Mouse (Mus musculus) MEL (cell line): ENCODE measurements around the gene Aspdh. TPM values are rescaled to one million over a fixed set of nuclear protein-coding genes. Genes with fewer than 3 reads are reported as not detected.

Experiments used
- DNase-seq: peaks from one replicate; pipeline ENCODE4 v3.0.0; 2011; ENCODE audit warnings: low read depth, low spot score
- H3K27ac ChIP-seq: 2 replicates; pipeline ENCODE4 v1.5.1; 2012; ENCODE audit warnings: low read depth, mild to moderate bottlenecking, control low read depth, low read length, moderate library complexity; ENCODE audit not compliant: control insufficient read depth
- H3K27me3 ChIP-seq, 2 experiments: fragments of 150-350 bp in 1 of 2; sonication (generic) in 1 of 2; 2 replicates each; pipeline ENCODE4 v1.6.1; 2012; ENCODE audit warnings: low read length in 2 of 2, mild to moderate bottlenecking in 2 of 2, improper control_type of control experiment in 1 of 2, moderate library complexity in 1 of 2; ENCODE audit not compliant: insufficient read depth in 2 of 2, control insufficient read depth in 1 of 2
- H3K36me3 ChIP-seq, 2 experiments: 2 replicates each; pipeline ENCODE4 v1.6.1; 2012 to 2014; ENCODE audit warnings: low read length in 2 of 2, improper control_type of control experiment in 1 of 2, inconsistent platforms in 1 of 2, mild to moderate bottlenecking in 1 of 2; ENCODE audit not compliant: insufficient read depth in 2 of 2, control insufficient read depth in 1 of 2
- H3K4me1 ChIP-seq, 2 experiments: fragments of 150-350 bp in 1 of 2; sonication (generic) in 1 of 2; 2 replicates each; pipeline ENCODE4 v1.6.1; 2012; ENCODE audit warnings: low read length in 2 of 2, improper control_type of control experiment in 1 of 2, mild to moderate bottlenecking in 1 of 2; ENCODE audit not compliant: insufficient read depth in 2 of 2, control insufficient read depth in 1 of 2
- H3K4me3 ChIP-seq, 2 experiments: fragments of 150-350 bp in 1 of 2; sonication (generic) in 1 of 2; 2 replicates each; pipeline ENCODE4 v1.5.1; 2012; ENCODE audit warnings: low read depth in 2 of 2, low read length in 2 of 2, mild to moderate bottlenecking in 2 of 2, moderate library complexity in 2 of 2, control low read depth in 1 of 2, improper control_type of control experiment in 1 of 2; ENCODE audit not compliant: control insufficient read depth in 1 of 2, insufficient read depth in 1 of 2
- H3K79me2 ChIP-seq: 2 replicates; pipeline ENCODE4 v1.6.1; 2012; ENCODE audit warnings: mild to moderate bottlenecking, low read length, moderate library complexity; ENCODE audit not compliant: control insufficient read depth, poor library complexity, insufficient read depth
- H3K9ac ChIP-seq: 2 replicates; pipeline ENCODE4 v1.6.1; 2012; ENCODE audit warnings: low read depth, mild to moderate bottlenecking, control low read depth, low read length, moderate library complexity; ENCODE audit not compliant: control insufficient read depth, poor library complexity, severe bottlenecking
- H3K9me3 ChIP-seq: fragments of 150-350 bp; sonication (generic); replicated peaks from 2 replicates; pipeline ENCODE4 v1.6.1; 2012; ENCODE audit warnings: mild to moderate bottlenecking, low read length, improper control_type of control experiment, moderate library complexity; ENCODE audit not compliant: insufficient read depth
- CHD1 ChIP-seq: IDR thresholded peaks from 2 replicates; pipeline ENCODE4 v1.6.1; 2012; ENCODE audit warnings: low read depth, mild to moderate bottlenecking, inconsistent platforms, low read length, improper control_type of control experiment
- CHD2 ChIP-seq: IDR thresholded peaks from 2 replicates; pipeline ENCODE4 v1.6.1; 2011; ENCODE audit warnings: low read length, improper control_type of control experiment
- E2F4 ChIP-seq: IDR thresholded peaks from 2 replicates; pipeline ENCODE4 v1.6.1; 2011; ENCODE audit warnings: low read depth, low read length, improper control_type of control experiment, borderline replicate concordance
- ETS1 ChIP-seq: IDR thresholded peaks from 2 replicates; pipeline ENCODE4 v1.6.1; 2012; ENCODE audit warnings: low read depth, mild to moderate bottlenecking, inconsistent platforms, low read length, improper control_type of control experiment, moderate library complexity
- GABPA ChIP-seq: IDR thresholded peaks from 2 replicates; pipeline ENCODE4 v1.6.1; 2012; ENCODE audit warnings: low read depth, mild to moderate bottlenecking, inconsistent platforms, low read length, improper control_type of control experiment, moderate library complexity
- JUND ChIP-seq: IDR thresholded peaks from 2 replicates; pipeline ENCODE4 v1.6.1; 2011; ENCODE audit warnings: low read depth, mild to moderate bottlenecking, improper control_type of control experiment, low read length
- MAX ChIP-seq: IDR thresholded peaks from 2 replicates; pipeline ENCODE4 v1.6.1; 2011; ENCODE audit warnings: low read length, improper control_type of control experiment
- MAZ ChIP-seq: IDR thresholded peaks from 2 replicates; pipeline ENCODE4 v1.6.1; 2012; ENCODE audit warnings: low read depth, mild to moderate bottlenecking, inconsistent platforms, low read length, improper control_type of control experiment
- MEF2A ChIP-seq: IDR thresholded peaks from 2 replicates; pipeline ENCODE4 v1.6.1; 2014; ENCODE audit warnings: low read depth, mild to moderate bottlenecking, inconsistent platforms, low read length, improper control_type of control experiment; ENCODE audit not compliant: poor library complexity, insufficient replicate concordance, severe bottlenecking; ENCODE audit errors: extremely low read depth
- MYB ChIP-seq: IDR thresholded peaks from 2 replicates; pipeline ENCODE4 v1.6.1; 2011; ENCODE audit warnings: mild to moderate bottlenecking, low read depth, low read length, improper control_type of control experiment
- POLR2AphosphoS5 ChIP-seq: IDR thresholded peaks from 2 replicates; pipeline ENCODE4 v1.6.1; 2012; ENCODE audit warnings: low read depth, borderline replicate concordance, mild to moderate bottlenecking, inconsistent platforms, low read length, moderate library complexity, mixed read lengths
- RAD21 ChIP-seq: IDR thresholded peaks from 2 replicates; pipeline ENCODE4 v1.6.1; 2011; ENCODE audit warnings: mild to moderate bottlenecking, low read depth, low read length, improper control_type of control experiment
- RCOR1 ChIP-seq: IDR thresholded peaks from 2 replicates; pipeline ENCODE4 v1.6.1; 2012; ENCODE audit warnings: low read depth, mild to moderate bottlenecking, inconsistent platforms, low read length, improper control_type of control experiment
- SIN3A ChIP-seq: IDR thresholded peaks from 2 replicates; pipeline ENCODE4 v1.6.1; 2012; ENCODE audit warnings: low read length, improper control_type of control experiment, inconsistent platforms
- SMC3 ChIP-seq: IDR thresholded peaks from 2 replicates; pipeline ENCODE4 v1.6.1; 2011; ENCODE audit warnings: low read depth, low read length, improper control_type of control experiment
- TBP ChIP-seq: IDR thresholded peaks from 2 replicates; pipeline ENCODE4 v1.8.0; 2011; ENCODE audit warnings: low read depth, low read length, improper control_type of control experiment
- TCF12 ChIP-seq: IDR thresholded peaks from 2 replicates; pipeline ENCODE4 v1.6.1; 2014; ENCODE audit warnings: low read depth, mild to moderate bottlenecking, inconsistent platforms, low read length, improper control_type of control experiment, moderate library complexity
- USF2 ChIP-seq, 2 experiments: IDR thresholded peaks; 2 replicates each; pipeline ENCODE4 v1.6.1; 2011 to 2012; ENCODE audit warnings: improper control_type of control experiment in 2 of 2, low read length in 2 of 2, borderline replicate concordance in 1 of 2, inconsistent platforms in 1 of 2, low read depth in 1 of 2, mild to moderate bottlenecking in 1 of 2; ENCODE audit not compliant: insufficient read depth in 1 of 2
- ZC3H11A ChIP-seq: IDR thresholded peaks from 2 replicates; pipeline ENCODE4 v1.6.1; 2012; ENCODE audit warnings: low read depth, mild to moderate bottlenecking, inconsistent platforms, low read length, improper control_type of control experiment
- ZKSCAN1 ChIP-seq: IDR thresholded peaks from 2 replicates; pipeline ENCODE4 v1.6.1; 2012; ENCODE audit warnings: low read depth, mild to moderate bottlenecking, inconsistent platforms, low read length, improper control_type of control experiment, moderate library complexity
- ZMIZ1 ChIP-seq: IDR thresholded peaks from 2 replicates; pipeline ENCODE4 v1.6.1; 2012; ENCODE audit warnings: low read depth, mild to moderate bottlenecking, inconsistent platforms, low read length, improper control_type of control experiment, moderate library complexity
- polyA plus RNA-seq, 2 experiments: library from polyadenylated mRNA; stranded (reverse) in 1 of 2; unstranded in 1 of 2; fragments of >175 nt in 1 of 2; fragments of >200 nt in 1 of 2; gene quantifications; 2 replicates each; pipeline versions ENCODE4 v1.2.1 to v1.2.4; 2012; ENCODE audit warnings: low replicate concordance in 2 of 2, low read depth in 1 of 2; ENCODE audit not compliant: insufficient read length in 2 of 2, insufficient read depth in 1 of 2, missing spikeins in 1 of 2
- total RNA-seq: library from RNA; depleted of rRNA; stranded (reverse); fragments of 300-350 nt; gene quantifications from 2 replicates; pipeline ENCODE4 v1.2.3, GENCODE M21; 2012

The Aspdh gene
- total and polyA plus RNA-seq, 3 experiments, result 0.89 TPM; not detected in 2

GRCm38 (mm10) chr7:44487936-44488335 is 22.7 kb downstream of the Aspdh start:
- no peaks in the 10 kb centered on the region for H3K9me3 ChIP-seq
- H3K4me1 ChIP-seq, result peaks cover 0 to 5% of the 10 kb centered on the region in 2 experiments; a peak in 2 of 4 replicates
- H3K27me3 ChIP-seq, result no peaks in the 10 kb centered on the region
- no peaks in the 10 kb centered on the region; a peak in 2 of 4 replicates for H3K36me3 ChIP-seq
- H3K79me2 ChIP-seq, result no peaks in the 10 kb centered on the region
- H3K9ac ChIP-seq, result no peak overlapping the region
- TF ChIP-seq ETS1 (no peak), MYB (no peak), RAD21 (no peak), CHD1 (no peak), POLR2AphosphoS5 (no peak), TCF12 (no peak), ZKSCAN1 (no peak), ZMIZ1 (no peak), CHD2 (no peak), MAX (no peak), ZC3H11A (no peak)
- DNase-seq, result no peak
- H3K4me3 ChIP-seq, result no peak overlapping the region
- no peak overlapping the region for H3K27ac ChIP-seq

GRCm38 (mm10) chr7:44488545-44488944 is 23.4 kb downstream of the Aspdh start:
- DNase-seq, result no peak
- H3K79me2 ChIP-seq, result no peaks in the 10 kb centered on the region
- TF ChIP-seq MAZ, result no peak
- no peak for TF ChIP-seq E2F4
- no peaks in the 10 kb centered on the region for H3K27me3 ChIP-seq
- H3K27ac ChIP-seq, result no peak overlapping the region
- H3K9ac ChIP-seq, result no peak overlapping the region
- no peaks in the 10 kb centered on the region for H3K9me3 ChIP-seq
- H3K36me3 ChIP-seq, result no peaks in the 10 kb centered on the region; a peak in 1 of 4 replicates
- no peaks in the 10 kb centered on the region for H3K4me1 ChIP-seq
- H3K4me3 ChIP-seq, result no peak overlapping the region

- no peaks in the 10 kb centered on the region for H3K9me3 ChIP-seq
- no peak overlapping the region for H3K27ac ChIP-seq
- H3K9ac ChIP-seq, result no peak overlapping the region
- peaks cover 0 to 2% of the 10 kb centered on the region in 2 experiments; a peak in 3 of 4 replicates for H3K36me3 ChIP-seq
- H3K4me1 ChIP-seq, result peaks cover 0 to 5% of the 10 kb centered on the region in 2 experiments; a peak in 2 of 4 replicates
- H3K4me3 ChIP-seq, result no peak overlapping the region
- H3K79me2 ChIP-seq, result peaks cover 8% of the 10 kb centered on the region
- TF ChIP-seq GABPA (no peak), JUND (no peak), SMC3 (no peak), MEF2A (no peak), SIN3A (no peak), TCF12 (no peak), RCOR1 (no peak), E2F4 (no peak), TBP (no peak), USF2 (IDR thresholded peaks at IDR 0.05; ENCODE audit: borderline replicate concordance in 1 of 2, insufficient read depth in 1 of 2, low read depth in 1 of 2, low read length in 2 of 2) (no peak), ZC3H11A (no peak), POLR2AphosphoS5 (no peak)
- DNase-seq, result no peak
- no peaks in the 10 kb centered on the region for H3K27me3 ChIP-seq
Measured at GRCm38 (mm10) chr7:44490281-44490680, 25.1 kb downstream of the Aspdh start.
